Mouse (Mus musculus) CH12.LX (cell line): Measurements from ENCODE around the gene Chaf1b.

Experiments
- CTCF ChIP-seq, 2 experiments: IDR thresholded peaks in 1 of 2; conservative IDR thresholded peaks in 1 of 2; 2 replicates each; pipeline ENCODE4 v1.5.1; 2011 to 2012; ENCODE audit warnings: low read depth in 2 of 2, low read length in 2 of 2, improper control_type of control experiment in 1 of 2, inconsistent platforms in 1 of 2, mild to moderate bottlenecking in 1 of 2, moderate library complexity in 1 of 2
- NRF1 ChIP-seq: IDR thresholded peaks from 2 replicates; pipeline ENCODE4 v1.6.1; 2014; ENCODE audit warnings: low read depth, mild to moderate bottlenecking, inconsistent platforms, low read length, improper control_type of control experiment, moderate library complexity
- POLR2A ChIP-seq: IDR thresholded peaks from 2 replicates; pipeline ENCODE4 v1.6.1; 2011; ENCODE audit warnings: low read depth, mild to moderate bottlenecking, improper control_type of control experiment, low read length
- UBTF ChIP-seq: IDR thresholded peaks from 2 replicates; pipeline ENCODE4 v1.6.1; 2012; ENCODE audit warnings: low read depth, mild to moderate bottlenecking, inconsistent platforms, low read length, improper control_type of control experiment, moderate library complexity

GRCm38 (mm10) chr16:93888481-93888880 is 4.8 kb downstream of the Chaf1b start:
- TF ChIP-seq NRF1 (no peak), CTCF (conservative IDR thresholded peaks at IDR 0.05 in 1 of 2, IDR thresholded peaks at IDR 0.05 in 1 of 2; ENCODE audit: low read depth in 2 of 2, low read length in 2 of 2) (no peak), UBTF (no peak), POLR2A (no peak)
